In the genomic region with DNA sequence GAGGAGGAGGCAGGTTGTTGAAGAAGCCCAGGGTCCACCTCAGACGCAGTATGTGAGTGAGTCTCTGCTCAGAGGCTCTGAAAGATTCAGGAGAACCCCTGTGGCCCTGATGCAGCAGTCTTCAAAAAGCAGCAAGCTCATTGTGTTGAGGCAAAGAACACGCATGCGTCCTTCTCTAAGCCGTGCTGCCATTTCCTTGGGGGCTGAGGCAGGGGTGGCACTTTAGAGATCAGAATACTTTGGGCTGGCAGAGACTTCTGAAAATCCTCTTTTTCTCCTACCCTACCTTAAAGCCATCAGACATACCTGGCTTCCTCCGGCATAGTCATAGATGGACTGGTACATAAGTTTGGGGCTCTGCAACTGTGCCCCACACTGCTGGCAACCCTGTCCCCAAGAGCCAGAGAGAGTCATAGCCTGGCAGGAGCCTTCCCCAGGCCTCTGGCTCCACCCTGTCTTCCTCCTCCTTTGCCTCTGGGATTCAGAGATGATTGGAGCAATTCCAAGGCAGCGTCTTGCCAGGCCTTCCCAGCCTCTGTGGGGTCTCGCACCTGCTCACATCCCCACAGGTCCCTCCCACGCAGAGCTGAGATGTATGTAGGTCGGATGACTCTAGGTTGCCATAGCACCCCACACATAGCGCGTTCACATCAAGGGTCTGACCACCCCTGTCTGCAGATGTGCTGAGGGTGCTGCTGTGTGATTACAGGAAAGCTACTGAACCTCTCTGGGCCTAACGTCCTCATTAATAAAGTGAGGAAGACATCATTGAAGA, we compare ENCODE assay signal across 12 mouse cellular contexts. TPM values are rescaled to one million over a fixed set of nuclear protein-coding genes. Genes with fewer than 3 reads are reported as not detected.
DNase-seq lines count a peak whose midpoint lies in the region; ATAC-seq lines count a peak whose summit lies in the region.
"Had no signal": no experiment of that assay in that cellular context is flagged by ENCODE, and none has a peak within 500 bp of the region (broad histone marks: within the 10 kb centered on the region; RNA-seq: fewer than 3 reads in every experiment).

No protein-coding gene starts in this region.

- ATAC-seq in megakaryocyte, adult 5-6 weeks (ENCODE audit: poor library complexity, severe bottlenecking): no peak
- no peak for ATAC-seq in kidney, embryonic 16.5 days (ENCODE audit: low FRiP score, low TSS enrichment)
- no peak for ATAC-seq in megakaryocyte progenitor cell, adult 5-6 weeks (replicated peaks; ENCODE audit: poor library complexity)

- peaks cover 8% of the 10 kb centered on the region for H3K9me3 ChIP-seq in megakaryocyte, embryonic 14.5 days
- no peaks in the 10 kb centered on the region for H3K9me3 ChIP-seq in kidney, embryonic 16.5 days (ENCODE audit: low read length)

- WGBS in kidney, embryonic 16.5 days: 72% methylated on average over 12 of the region's 12 CpGs

- H3K4me3 ChIP-seq in megakaryocyte, embryonic 14.5 days (replicated peaks): peak overlapping the region; percentile 55
- no peak overlapping the region for H3K4me3 ChIP-seq in brown adipose tissue, adult 24 weeks (ENCODE audit: insufficient read depth, low read depth, low read length)
- no peak overlapping the region for H3K4me3 ChIP-seq in kidney, embryonic 16.5 days (ENCODE audit: low read length)

- H3K27me3 ChIP-seq in megakaryocyte, embryonic 14.5 days (replicated peaks): peaks cover 20% of the 10 kb centered on the region
- H3K27me3 ChIP-seq in kidney, embryonic 16.5 days (ENCODE audit: insufficient read depth, low read length): no peaks in the 10 kb centered on the region

- no peak overlapping the region for H3K4me2 ChIP-seq in kidney, embryonic 16.5 days (replicated peaks; ENCODE audit: low read depth, low read length)
- H3K4me2 ChIP-seq: lung, embryonic 14.5 days had no signal

- DNase-seq in heart, adult 11 months: peak; percentile 95
- no peak for DNase-seq in heart, postnatal 4 days
- peak; percentile 84 for DNase-seq in thymus, postnatal 14 days
- DNase-seq: adrenal gland, postnatal 10 days; kidney, adult 11 months; lung, embryonic 14.5 days had no signal

- no peak overlapping the region for H3K9ac ChIP-seq in kidney, embryonic 16.5 days (replicated peaks; ENCODE audit: low read length)
- H3K9ac ChIP-seq: lung, embryonic 14.5 days had no signal

- H3K36me3 ChIP-seq in megakaryocyte, embryonic 14.5 days (replicated peaks; ENCODE audit: low read length): no peaks in the 10 kb centered on the region
- no peaks in the 10 kb centered on the region for H3K36me3 ChIP-seq in kidney, embryonic 16.5 days (ENCODE audit: insufficient read depth, low read length)

- H3K27ac ChIP-seq in brown adipose tissue, adult 24 weeks (replicated peaks; ENCODE audit: low read depth, low read length): peak overlapping the region; percentile 65
- H3K27ac ChIP-seq in kidney, embryonic 16.5 days (ENCODE audit: low read length): no peak overlapping the region

- peaks cover 43% of the 10 kb centered on the region for H3K4me1 ChIP-seq in megakaryocyte, embryonic 14.5 days
- H3K4me1 ChIP-seq in brown adipose tissue, adult 24 weeks (ENCODE audit: control insufficient read depth, insufficient read depth, insufficient read length, low read length): peaks cover 35% of the 10 kb centered on the region
- H3K4me1 ChIP-seq in kidney, embryonic 16.5 days (ENCODE audit: insufficient read depth, low read length): no peaks in the 10 kb centered on the region

RNA-seq across cellular contexts. Expression of gene Trpm1, which starts 4.8 kb away (rescaled TPM):
- total RNA-seq in heart, postnatal 4 days (2021): not detected
- 0.16 TPM in 1 of 2 replicates, not detected in the other for polyA plus RNA-seq in megakaryocyte, embryonic 14.5 days (2012; ENCODE audit: insufficient read depth, low replicate concordance)
- not detected in 2 replicates for total RNA-seq in megakaryocyte, adult 5-6 weeks (2015)
- total RNA-seq in megakaryocyte, adult 5-6 weeks (2017): not detected in 2 replicates
- polyA plus RNA-seq in brown adipose tissue, adult 24 weeks (2012; ENCODE audit: insufficient read depth, insufficient read length, missing spikeins): not detected in 2 replicates
- polyA plus RNA-seq in kidney, embryonic 16.5 days (2015; fragmentation: Nextera tagmentation; extraction: Ambion mirVana): 0.05 TPM in 1 of 2 replicates, not detected in the other
- not detected in 2 replicates for total RNA-seq in megakaryocyte progenitor cell, adult 5-6 weeks (2015)
- total RNA-seq in megakaryocyte progenitor cell, adult 5-6 weeks (2017): not detected in 2 replicates
- polyA plus RNA-seq: heart, embryonic 14.5 days; lung, embryonic 14.5 days had no signal
